Mouse (Mus musculus) gastrocnemius, adult 8-10 months (tissue): Measurements from ENCODE around the gene Pigk. TPM values are rescaled to one million over a fixed set of nuclear protein-coding genes. Genes with fewer than 3 reads are reported as not detected.
A peak's percentile ranks its signal among the peaks of the same experiment; 100 is the strongest.
"Not testable (repeated sequence)": the region's sequence is repeated elsewhere in the genome, so short reads cannot be mapped to it uniquely, and the experiment has no call there.

Source experiments
- DNase-seq, 2 experiments: peaks; one replicate each; pipeline ENCODE4 v3.0.0; 2022; ENCODE audit warnings: low spot score in 2 of 2
- total RNA-seq, 4 experiments: library from RNA; stranded (reverse); gene quantifications; 2 replicates each; pipeline ENCODE4 v1.2.4; 2022

Pigk gene
- total RNA-seq: 10 to 100 TPM; 16.3 to 18.2 (median 17.7) TPM

DNA sequence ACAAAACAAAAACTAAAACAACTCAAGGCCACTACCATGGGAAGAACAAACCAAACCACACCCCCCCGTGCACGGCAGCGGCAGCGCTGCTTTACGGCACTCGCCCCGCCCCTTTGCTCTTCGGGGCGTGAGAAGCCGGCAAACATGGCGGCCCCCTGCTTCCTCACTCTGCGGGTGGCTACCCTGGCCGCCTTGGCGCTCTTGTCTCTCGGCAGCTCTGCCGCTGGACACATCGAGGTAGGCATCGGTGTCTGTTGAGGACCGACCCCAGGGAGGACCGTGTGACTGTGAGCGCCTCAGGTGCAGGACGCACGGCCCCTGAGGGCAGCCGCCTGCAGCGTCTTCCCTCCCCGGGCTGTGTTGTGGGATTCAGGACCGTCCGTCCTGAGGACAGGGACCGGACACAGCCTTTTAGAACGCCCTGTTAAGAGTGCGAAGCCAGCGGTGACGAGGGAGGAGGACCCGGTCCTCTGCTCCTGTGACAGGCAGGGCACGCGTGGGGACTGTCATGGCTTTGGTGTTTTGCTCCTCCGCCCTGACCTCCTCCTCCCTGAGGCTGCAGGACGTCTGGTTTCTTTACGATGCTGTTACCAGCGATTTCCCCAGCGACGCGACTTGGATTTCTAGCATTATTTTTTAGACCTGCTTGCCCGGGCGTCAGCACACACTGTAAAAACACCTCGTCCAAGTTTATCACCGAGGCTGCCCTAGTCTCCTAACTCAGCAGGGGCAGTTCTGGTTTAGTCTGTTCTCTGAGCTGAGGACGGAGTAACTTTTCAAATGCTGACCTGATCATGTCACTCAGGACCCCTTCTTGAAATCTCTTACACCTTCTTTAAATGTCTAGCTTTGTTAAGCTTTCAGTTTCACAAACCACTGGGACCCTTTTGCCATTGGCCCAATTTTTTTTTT lies at the start of gene Pigk:
Pigk (plus strand) TSS at position 110 of the 912 bp plus-strand sequence.
- DNase-seq: peak; percentile 82 to 86

DNA sequence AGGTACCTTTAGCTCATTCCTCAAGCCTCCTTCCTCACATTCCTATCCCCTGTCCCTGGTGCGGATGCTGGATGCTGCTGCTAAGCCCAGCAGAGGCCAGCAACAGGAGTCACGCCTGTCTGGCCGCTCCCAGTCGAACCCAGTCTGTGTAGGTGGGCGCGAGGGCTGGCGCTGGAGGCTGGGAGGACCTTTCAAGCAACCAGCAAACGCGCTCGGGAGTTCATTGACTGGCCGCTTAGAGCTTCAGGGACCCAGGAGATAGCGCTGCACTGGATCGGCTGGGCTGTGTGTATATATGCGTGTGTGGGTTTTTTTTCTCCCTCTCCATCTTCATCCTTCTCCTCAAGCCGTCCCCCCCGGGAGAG lies 46.9 kb upstream of the Pigk start:
- no peak for DNase-seq

DNA sequence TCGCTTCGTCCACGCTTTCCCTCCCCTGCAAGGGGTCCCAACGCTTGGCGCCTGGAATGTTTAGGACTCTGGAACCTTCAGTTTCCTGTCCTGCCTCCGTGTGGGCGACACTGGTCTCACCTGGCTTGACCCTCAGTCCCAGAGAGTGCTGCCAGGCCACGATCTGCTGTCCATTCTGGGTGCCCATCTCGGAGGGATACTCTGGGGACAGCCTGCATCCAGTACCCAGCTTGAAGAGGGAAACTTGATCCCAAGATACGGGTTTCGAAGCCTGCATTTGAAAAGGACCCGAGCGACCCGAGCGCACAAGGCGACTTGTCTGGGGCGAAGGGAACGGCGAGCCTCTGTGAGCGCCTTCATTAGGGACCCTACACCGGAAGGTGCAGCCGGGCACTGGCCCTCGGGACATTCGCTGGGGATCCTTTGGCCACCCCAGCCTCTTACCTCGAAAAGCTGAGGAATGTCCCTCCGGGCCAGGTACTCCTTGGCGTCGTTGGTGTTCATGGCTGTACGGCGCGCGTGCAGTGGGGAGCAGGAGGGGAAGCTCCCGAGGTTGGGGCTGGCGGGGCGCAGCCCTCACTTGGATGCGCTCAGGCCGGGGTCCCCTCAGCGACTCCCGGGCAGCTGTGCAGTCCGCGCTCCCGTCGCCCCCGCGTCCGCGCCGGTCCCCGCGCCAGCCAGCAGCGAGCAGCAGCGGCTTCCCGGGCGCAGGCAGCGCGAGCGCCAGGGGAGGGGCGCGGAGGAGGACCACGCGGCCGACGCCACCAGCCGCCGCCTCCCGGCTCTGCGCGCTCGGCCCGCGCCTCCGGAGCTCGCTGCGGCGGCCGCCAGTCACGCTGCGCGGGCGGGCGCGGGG lies 46.3 kb upstream of the Pigk start:
- no peak for DNase-seq

DNA sequence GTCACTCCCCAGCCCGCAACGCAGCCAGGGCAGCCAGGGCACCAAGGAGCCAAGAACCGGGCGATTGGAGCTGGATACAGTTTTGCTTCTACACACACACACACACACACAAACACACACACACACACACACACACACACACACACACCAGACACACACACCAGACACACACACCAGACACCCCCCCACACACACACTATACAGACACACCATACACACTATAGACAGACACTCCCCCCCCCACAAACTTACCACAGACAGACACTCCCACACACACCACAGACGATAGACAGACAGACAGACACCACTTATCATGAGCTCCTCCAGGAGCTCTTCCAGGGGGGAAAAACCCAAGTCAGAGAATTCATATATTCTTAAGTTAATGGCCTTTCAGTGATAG lies 45.7 kb upstream of the Pigk start, which contains the start of gene Ak5:
Ak5 (minus strand) TSS at position 122 of the 400 bp plus-strand sequence.
- DNase-seq: no peak

GRCm38 (mm10) chr3:152668793-152669192 lies 45.1 kb upstream of the Pigk start:
- no peak for DNase-seq

GRCm38 (mm10) chr3:152669783-152670182 lies 44.1 kb upstream of the Pigk start:
- no peak for DNase-seq

DNA sequence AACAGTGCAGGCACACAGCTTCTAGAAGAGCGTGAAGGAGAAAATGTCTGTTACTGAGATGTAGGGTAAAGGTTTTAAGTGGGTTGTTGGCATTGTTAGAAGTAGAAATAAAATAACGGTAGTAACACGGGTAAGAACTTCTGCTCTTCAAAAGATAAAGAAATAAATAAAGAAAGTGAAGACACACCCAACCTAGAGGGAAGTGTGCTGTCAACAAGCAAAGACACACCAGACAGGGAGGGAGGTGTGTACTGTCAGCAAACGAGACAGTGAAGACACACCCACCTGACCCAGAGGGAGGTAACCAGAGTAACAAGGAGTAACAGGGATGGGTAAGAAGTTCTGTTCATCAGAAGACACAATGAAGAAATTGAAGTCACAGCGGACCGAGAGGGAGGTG lies 39.2 kb upstream of the Pigk start:
- no peak for DNase-seq

GRCm38 (mm10) chr3:152688532-152688931 lies 25.4 kb upstream of the Pigk start:
- no peak for DNase-seq

GRCm38 (mm10) chr3:152689105-152689504 lies 24.8 kb upstream of the Pigk start:
- no peak for DNase-seq

- DNase-seq: no peak
Observed at GRCm38 (mm10) chr3:152694950-152695349, 18.9 kb upstream of the Pigk start.

- no peak for DNase-seq
Observed at GRCm38 (mm10) chr3:152698017-152698416, 15.9 kb upstream of the Pigk start.

- DNase-seq: no peak
Observed at GRCm38 (mm10) chr3:152699261-152699660, 14.6 kb upstream of the Pigk start.

GRCm38 (mm10) chr3:152701536-152701935 lies 12.4 kb upstream of the Pigk start:
- DNase-seq: not testable (repeated sequence)

DNA sequence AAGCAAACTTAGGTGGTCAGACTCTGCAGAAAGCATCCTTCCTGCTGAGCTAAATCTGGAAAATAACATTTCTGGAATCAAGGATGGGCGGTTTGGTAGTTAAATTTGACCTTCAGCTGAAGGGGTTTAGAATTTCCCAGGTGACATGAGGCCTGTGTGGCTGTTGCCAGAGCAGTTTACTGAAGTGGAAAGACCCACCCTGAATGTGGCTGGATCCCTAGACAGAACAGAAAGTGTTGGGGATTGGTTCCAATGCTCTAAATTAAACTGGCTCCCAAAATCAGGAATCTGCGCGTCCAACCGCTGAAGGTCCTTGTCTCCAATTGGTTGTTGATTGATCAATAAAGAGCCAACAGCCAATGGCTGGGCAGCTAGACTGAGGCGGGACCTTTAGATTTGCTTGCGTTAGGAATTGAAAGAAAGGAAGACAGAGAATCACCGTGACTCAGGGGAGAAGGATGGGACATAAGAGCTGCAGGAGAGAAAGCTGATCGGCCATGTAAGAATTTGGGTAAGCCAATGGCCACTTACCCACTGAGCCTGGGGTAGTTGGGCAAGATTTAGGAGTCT lies 11.5 kb upstream of the Pigk start:
- DNase-seq: no peak

- no peak for DNase-seq
Observed at GRCm38 (mm10) chr3:152705826-152706225, 8.1 kb upstream of the Pigk start.

- no peak for DNase-seq
Observed at GRCm38 (mm10) chr3:152706901-152707300, 7.0 kb upstream of the Pigk start.

DNA sequence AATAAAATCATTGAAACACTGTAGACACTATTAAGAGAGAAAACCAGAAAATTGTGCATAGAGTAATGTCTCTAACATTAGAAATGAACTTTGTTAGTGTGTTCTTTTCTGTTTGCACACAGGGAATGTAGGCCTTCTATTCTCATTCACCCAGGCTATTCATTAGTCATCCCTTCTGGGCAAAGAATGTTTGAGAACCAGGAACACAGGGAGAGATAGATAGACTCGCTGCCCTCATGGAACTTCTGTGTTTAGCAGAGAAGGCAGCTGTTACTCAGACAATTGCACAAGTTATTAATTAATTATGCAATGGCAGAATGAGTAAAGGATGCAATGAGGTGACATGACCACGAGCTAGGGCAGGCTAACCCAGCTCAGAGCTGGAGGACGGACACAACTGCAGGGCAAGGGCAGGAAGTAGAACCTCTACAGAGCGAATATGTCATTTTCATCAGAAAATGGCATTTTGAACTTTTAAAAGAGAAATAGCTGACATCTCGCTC lies 6.5 kb upstream of the Pigk start:
- no peak for DNase-seq

- DNase-seq: no peak
Observed at GRCm38 (mm10) chr3:152709936-152710335, 4.0 kb upstream of the Pigk start.

DNA sequence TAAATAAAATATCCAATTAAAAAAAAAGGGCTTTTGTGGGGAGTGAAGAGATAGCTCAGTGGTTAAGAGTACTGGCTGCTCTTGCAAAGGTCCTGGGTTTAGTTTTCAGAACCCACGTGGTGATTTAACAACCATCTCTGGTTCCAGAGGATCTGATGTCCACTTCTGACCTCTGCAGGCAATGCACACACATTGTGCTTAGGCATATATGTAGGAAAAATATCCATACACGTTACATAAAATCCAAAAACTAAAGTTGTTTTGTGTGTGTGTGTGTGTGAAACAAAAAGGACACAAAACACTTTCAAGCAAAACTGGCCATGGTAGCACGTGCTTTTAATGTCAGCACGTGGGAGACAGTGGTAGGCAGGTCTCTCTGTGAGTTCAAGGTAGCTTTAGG lies 943 bp upstream of the Pigk start:
- no peak for DNase-seq

- no peak for DNase-seq
Observed at GRCm38 (mm10) chr3:152721301-152721700, 7.4 kb downstream of the Pigk start.

DNA sequence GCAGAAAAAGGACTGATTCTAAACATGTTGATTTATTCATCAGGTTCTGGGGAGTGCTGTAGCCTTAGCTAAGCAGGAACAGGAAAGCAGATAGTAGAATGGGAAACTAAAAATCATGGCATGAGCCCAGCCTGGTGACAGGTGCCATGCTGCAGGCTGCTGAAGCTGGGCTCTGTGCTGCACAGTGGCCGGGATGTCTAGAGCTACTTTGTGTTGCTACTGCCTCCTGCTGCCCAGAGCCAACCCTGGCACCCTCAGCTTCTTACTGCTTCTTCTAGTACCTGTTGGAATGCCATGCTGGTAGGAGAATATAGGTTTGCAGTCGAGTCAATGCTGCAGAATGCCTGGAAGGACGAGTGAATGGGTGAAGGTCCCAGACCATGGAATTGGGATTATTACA lies 8.9 kb downstream of the Pigk start:
- no peak for DNase-seq

- no peak for DNase-seq
Observed at GRCm38 (mm10) chr3:152724446-152724845, 10.5 kb downstream of the Pigk start.
